Mouse (Mus musculus) splenic B cell, adult 2 months (primary cell): Measurements from ENCODE around the gene Cfap43.

Experiments
- DNase-seq: peaks from one replicate; pipeline ENCODE4 v3.0.0-alpha.2; 2011; ENCODE audit warnings: low read depth, low spot score
- H3K27me3 ChIP-seq: 2 replicates; pipeline ENCODE4 v1.6.1; 2012; ENCODE audit warnings: mild to moderate bottlenecking, low read length, moderate library complexity, mixed read lengths; ENCODE audit not compliant: control insufficient read depth, poor library complexity, insufficient read depth, severe bottlenecking
- H3K36me3 ChIP-seq: 2 replicates; pipeline ENCODE4 v1.6.1; 2012; ENCODE audit warnings: mild to moderate bottlenecking, low read length, moderate library complexity, mixed read lengths; ENCODE audit not compliant: control insufficient read depth, poor library complexity, insufficient read depth, severe bottlenecking

Gene Cfap43

DNA sequence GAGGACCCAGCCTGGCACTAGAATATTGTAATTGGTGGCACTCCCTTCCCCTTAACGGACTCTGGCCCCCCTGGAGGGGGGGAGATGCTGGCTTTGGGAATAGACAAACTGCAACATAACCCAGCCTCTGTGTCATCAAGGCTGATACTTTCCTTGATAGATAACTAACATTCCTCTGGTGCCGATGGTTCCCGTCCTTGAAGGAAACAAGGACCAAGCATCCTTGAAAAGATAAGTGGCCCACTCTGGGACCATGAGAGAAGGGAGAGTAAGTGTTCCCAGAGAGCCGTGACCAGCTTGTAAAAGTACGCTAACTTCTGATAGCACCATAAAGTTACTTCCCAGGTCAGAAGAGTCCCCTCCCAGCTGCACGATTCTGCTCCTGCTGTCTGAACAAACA lies 196.6 kb downstream of the Cfap43 start:
- H3K27me3 ChIP-seq: no peaks in the 10 kb centered on the region
- DNase-seq: no peak
- no peaks in the 10 kb centered on the region for H3K36me3 ChIP-seq

DNA sequence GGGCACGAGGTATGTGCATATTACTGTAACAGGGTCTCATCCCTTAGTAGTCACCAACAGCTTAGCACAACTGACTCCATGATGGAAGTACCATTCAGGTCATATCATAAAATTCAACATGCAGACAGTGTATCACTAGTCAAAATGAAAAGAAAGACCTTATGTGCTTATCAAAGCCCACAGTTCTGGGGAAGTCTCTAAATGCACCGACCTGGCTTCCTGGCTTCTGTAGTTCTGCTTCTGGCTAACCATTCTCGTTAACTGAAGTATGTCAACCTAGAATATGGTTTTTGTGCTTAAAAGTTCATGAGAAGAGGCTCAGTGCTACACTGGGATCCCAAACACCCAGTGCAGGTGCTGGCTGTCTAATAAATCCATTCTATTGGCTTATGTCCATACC lies 199.9 kb downstream of the Cfap43 start:
- Histone ChIP-seq H3K27me3 (no peaks in the 10 kb centered on the region), H3K36me3 (no peaks in the 10 kb centered on the region)
- DNase-seq: no peak

DNA sequence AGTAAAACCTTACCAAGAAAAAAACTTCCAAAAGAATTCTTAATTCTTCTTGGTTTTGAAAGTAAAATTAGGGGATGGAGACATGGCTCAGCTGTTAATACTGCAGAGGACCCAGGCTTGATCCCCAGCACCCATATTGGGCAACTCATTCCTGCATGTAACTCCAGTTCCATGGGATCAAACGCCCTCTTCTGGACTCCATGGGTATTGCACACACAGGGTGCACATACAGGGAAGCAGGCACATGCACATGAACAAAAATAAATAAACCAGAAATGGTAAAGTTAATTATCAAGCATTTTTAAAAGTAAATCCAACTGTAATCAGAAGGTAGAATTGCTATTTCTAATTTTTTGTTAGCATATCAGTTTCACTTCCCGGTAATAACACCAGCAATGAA lies 202.9 kb downstream of the Cfap43 start:
- Histone ChIP-seq H3K27me3 (no peaks in the 10 kb centered on the region), H3K36me3 (no peaks in the 10 kb centered on the region)
- no peak for DNase-seq

DNA sequence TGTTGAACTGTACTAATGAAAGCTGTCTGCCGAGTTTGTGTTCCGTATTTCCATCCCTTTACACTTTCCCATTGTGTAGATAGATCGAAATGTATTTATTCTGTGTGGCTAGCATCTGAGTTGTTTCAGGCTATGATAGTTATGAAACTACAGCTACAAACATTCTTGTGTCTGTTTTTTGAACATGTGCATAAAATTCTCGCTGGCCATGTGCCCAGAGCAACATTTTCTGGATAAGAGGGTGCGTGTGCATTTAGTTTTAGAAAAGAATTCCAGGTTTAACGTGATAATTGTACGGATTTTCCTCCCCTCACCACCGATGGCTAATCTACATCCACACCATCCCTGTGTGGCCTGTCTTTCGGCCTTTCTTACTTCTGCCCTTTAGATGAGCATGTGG lies 205.6 kb downstream of the Cfap43 start:
- H3K27me3 ChIP-seq: no peaks in the 10 kb centered on the region
- no peaks in the 10 kb centered on the region for H3K36me3 ChIP-seq
- DNase-seq: no peak

DNA sequence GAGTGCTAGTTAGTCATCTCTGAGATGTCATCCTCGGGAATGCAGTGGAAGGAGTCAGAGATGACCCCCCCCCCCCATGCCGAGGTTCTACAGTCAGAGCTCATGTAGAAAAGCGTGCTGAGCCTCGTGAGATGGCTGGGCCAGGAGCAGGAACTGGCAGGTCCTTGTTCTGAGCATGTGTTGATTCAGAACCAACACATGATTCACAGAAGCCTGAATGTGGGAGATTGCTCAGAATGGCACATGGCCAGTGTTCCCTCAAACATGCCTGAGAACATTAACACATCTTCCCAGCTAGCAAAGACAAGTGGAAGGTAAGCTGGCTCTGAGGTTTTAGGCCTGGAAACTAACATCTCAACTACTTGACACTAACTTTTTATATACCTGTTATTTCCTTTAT lies 208.7 kb downstream of the Cfap43 start:
- H3K36me3 ChIP-seq: no peaks in the 10 kb centered on the region
- DNase-seq: no peak
- H3K27me3 ChIP-seq: no peaks in the 10 kb centered on the region

DNA sequence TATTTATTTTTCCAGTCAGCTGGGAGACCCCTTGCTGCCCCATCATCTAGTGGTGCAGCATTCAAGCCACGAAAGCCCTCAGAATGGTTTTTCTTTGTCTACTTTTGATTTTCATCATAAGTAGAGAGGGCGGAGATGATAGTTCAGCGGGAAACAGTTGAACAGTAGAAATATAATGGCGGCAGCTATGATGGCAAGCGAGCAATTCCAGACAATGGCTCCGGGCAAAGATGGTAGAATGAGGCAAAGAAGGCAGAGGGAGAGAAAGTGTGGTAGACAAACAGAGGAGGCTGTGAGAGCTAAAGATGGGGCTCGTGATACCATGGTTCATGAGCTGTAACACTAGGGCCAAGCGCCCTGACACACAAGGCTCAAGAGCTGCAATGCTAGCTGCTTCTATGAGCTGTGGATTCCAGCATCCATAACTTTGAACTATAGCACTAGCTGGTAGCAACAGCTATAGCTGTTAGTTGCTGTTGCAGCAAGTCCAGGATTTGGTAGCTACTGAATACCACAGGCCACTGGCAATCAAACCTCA lies 213.2 kb downstream of the Cfap43 start:
- no peaks in the 10 kb centered on the region for H3K36me3 ChIP-seq
- no peak for DNase-seq
- H3K27me3 ChIP-seq: no peaks in the 10 kb centered on the region

DNA sequence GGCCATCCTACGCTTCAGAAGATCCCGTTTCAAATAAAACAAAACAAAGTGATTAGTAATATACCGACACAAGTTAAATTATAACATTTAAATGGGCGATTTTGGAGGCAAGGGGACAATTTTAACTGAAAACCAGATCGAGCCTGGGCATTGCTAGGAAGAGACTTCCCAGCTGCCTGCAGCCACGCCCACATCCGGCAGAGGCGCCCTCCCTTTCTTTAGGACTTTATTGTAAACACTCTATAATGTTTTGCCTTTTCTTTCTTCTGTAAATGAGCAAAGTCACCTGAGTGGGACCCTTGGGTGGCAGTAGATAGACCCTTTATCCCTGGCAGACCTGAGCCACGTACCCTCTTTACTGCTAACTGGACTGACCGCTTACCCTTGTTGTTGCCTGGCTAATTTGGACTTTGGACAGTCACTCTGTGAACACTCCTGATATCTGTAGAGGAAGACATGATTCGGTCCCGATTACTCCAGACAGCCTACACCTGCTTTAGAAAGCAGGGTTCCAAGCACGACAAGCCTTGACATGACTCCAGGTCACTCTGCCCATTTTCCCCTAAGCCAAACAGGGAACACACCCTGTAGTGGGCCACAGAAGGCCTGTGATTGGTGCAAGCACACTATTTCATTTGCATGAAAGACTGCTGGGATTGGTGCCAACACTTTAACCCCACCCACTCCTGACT lies 213.9 kb downstream of the Cfap43 start:
- Histone ChIP-seq H3K36me3 (no peaks in the 10 kb centered on the region), H3K27me3 (no peaks in the 10 kb centered on the region)
- no peak for DNase-seq

DNA sequence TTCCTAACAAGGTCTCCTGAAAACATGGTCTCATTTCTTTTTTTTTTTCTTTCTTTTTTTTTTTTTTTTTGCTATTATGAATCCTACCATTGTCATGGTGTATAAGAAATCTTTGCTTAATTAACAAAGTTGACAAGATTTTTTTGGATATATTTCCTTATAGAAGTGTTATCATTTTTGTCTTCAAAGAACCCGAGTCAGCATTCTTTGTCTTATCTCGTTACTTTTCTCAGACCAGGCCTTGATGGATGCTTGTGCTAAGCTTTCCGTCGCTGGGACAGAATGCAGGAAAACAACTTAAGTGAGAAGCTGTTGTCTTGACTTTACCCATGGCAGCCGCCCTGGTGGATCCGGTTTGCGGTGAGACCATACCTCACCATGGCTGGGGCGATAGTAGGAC lies 218.6 kb downstream of the Cfap43 start:
- no peak for DNase-seq
- Histone ChIP-seq H3K27me3 (no peaks in the 10 kb centered on the region), H3K36me3 (no peaks in the 10 kb centered on the region)

DNA sequence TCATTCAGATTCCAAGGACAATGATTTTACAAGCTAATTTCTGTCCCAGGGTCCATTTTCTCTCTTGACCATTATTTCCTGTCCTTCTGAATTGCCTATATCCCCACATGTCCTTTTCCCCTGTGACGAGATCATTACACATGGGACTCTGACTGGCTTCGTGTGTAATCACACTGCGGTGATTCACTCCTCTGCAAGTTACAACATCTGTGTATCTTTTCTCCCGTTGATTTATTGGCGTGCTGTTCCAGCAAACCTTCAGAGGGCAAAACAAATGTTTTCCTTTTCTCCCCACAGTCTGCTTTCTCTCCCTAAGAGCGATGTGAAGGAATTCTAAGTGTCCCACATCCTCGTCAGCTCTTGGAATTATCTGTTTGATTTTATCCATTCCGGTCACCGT lies 219.3 kb downstream of the Cfap43 start:
- no peak for DNase-seq
- Histone ChIP-seq H3K36me3 (no peaks in the 10 kb centered on the region), H3K27me3 (no peaks in the 10 kb centered on the region)

DNA sequence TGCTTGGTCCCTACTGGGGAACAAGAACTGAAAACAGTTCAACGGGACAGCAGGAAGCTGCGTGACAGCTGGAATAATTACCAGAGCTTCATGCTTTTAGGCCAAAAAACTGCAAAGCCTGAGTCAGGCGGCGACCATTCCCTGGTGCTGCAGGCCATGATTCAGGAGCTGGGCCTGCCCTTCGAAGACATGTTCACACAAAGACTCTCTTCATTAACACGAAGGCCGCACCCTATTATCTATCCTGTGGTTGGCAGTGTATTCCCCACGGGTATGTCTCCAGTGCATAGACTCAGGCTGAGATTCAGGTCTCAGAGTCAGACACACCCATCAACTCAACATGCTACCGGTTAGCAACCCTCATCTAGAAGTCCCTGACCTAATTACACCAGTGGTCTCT lies 220.8 kb downstream of the Cfap43 start:
- DNase-seq: no peak
- no peaks in the 10 kb centered on the region for H3K36me3 ChIP-seq
- no peaks in the 10 kb centered on the region for H3K27me3 ChIP-seq

DNA sequence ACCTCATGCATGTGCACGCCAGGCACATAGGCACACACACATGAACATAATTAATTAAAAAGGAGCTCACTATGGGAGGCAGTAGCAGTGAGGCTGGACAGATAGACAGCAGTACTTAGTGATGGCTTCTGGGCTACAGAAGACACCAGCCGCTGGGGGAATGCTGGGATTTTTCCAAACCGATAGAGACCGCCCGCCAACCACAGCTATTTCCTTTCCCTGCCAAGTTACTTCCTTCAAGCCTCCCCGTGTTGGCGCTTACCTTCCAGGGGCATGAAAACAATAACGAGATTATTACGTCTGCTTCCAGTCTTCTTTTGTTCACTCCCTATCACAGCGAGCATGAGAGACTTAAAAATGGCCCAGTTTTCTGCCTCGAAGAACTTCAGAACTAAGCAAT lies 222.0 kb downstream of the Cfap43 start:
- Histone ChIP-seq H3K36me3 (no peaks in the 10 kb centered on the region), H3K27me3 (no peaks in the 10 kb centered on the region)
- DNase-seq: no peak

DNA sequence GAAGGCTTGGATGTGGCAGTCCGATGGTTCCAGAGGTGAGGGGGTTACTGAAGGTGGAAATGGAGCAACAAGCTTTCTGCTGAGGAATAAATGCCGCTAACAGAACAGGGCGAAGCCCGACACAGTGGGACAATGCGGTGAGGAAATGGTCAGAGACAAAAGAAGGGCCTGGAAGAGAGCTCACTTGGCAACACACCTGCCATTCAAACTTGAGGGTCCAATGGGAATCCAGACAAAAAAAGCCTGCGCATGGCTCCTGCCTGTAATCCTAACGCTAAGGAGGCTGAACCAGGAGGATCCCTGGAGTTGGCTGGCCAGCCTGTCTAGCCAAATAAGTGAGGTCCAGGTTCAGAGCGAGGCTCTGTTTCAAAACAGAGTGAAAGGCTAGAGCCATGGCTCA lies 222.7 kb downstream of the Cfap43 start:
- Histone ChIP-seq H3K27me3 (no peaks in the 10 kb centered on the region), H3K36me3 (no peaks in the 10 kb centered on the region)
- no peak for DNase-seq

DNA sequence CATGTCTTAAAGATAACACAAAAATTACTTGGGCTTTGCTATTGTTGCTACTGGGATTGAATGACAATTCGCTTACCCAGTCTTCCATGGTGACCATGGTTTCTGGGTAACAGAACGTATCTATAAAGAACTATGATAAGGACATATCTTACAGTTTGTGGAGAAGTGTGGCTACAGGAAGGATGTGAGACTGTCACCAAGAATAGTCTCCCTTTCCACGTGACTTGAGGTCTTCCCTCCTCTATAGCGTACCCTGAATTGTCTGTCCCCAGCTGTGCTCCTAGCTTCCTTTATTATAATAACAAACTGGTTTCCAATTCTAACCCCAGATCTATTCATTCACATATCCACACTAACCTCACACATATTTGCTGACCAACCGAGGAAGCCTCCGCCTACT lies 223.4 kb downstream of the Cfap43 start:
- no peaks in the 10 kb centered on the region for H3K36me3 ChIP-seq
- H3K27me3 ChIP-seq: no peaks in the 10 kb centered on the region
- no peak for DNase-seq

DNA sequence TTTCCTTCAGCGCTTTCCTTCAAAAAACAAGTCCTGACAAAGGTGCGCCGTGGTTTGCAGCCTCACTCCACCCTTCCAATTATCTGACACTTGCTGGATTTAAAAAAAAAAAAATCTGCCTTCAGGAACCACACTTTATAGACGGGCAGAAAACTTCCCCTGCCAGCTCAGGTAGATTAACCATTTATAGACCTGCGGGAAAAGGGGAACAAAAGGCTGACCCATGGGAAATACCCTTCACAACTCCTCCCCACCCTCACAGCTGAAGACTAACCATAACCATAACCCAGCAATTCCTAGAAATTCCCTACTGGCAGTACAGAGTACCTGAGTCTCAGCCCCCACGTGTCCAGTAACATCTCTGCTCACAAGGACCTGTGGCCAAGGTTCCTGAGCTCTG lies 227.1 kb downstream of the Cfap43 start, which contains the start of gene Col17a1:
Gene Col17a1 (minus strand): TSS at position 101 of the 400 bp plus-strand sequence.
- DNase-seq: no peak
- Histone ChIP-seq H3K27me3 (no peaks in the 10 kb centered on the region), H3K36me3 (no peaks in the 10 kb centered on the region)

DNA sequence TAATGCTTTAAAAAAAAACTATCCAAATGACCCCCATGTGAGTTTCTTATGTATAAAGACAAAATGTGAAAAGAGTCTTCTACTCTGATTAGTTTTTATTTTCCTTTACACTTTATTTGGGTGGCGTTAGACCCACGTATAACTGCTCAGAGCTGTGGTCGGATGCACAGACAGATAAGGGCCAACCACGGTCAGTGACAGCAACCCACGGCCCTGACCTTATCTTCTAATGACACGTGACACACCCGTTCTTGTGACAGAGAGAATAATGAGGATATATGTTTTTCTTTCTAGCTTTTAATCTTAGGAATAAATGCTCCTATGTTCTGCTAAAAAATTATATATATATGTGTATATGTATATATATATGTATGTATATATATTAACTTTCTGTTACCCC lies 229.5 kb downstream of the Cfap43 start:
- no peaks in the 10 kb centered on the region for H3K36me3 ChIP-seq
- no peak for DNase-seq

More for the DNA sequence above, 229.5 kb downstream of the Cfap43 start:
- no peaks in the 10 kb centered on the region for H3K27me3 ChIP-seq
